Mouse (Mus musculus) spleen, adult 2 months (tissue): Measurements from ENCODE around the gene Casc1. TPM values are rescaled to one million over a fixed set of nuclear protein-coding genes. Genes with fewer than 3 reads are reported as not detected.

Experiments
- DNase-seq, 2 experiments: peaks; one replicate each; pipeline versions ENCODE4 v3.0.0 to v3.0.0-alpha.2; 2012 to 2021; ENCODE audit warnings: low spot score in 2 of 2, low read depth in 1 of 2
- H3K27ac ChIP-seq: fragments of 200-500 bp; 2 replicates; pipeline ENCODE4 v1.5.1; 2012; ENCODE audit warnings: low read length, inconsistent platforms; ENCODE audit not compliant: insufficient read depth
- H3K27me3 ChIP-seq: fragments of 200-500 bp; 2 replicates; pipeline ENCODE4 v1.6.1; 2012; ENCODE audit warnings: mild to moderate bottlenecking, moderate library complexity, low read length, inconsistent platforms; ENCODE audit not compliant: control insufficient read depth, insufficient read depth
- H3K36me3 ChIP-seq: fragments of 200-500 bp; 2 replicates; pipeline ENCODE4 v1.6.1; 2012; ENCODE audit warnings: mild to moderate bottlenecking, low read length, inconsistent platforms; ENCODE audit not compliant: control insufficient read depth, insufficient read depth
- H3K4me1 ChIP-seq: fragments of 200-500 bp; 2 replicates; pipeline ENCODE4 v1.6.1; 2011; ENCODE audit warnings: inconsistent platforms; ENCODE audit not compliant: control insufficient read depth, insufficient read depth, insufficient read length
- H3K4me3 ChIP-seq: fragments of 200-500 bp; 2 replicates; pipeline ENCODE4 v1.5.1; 2011; ENCODE audit warnings: mild to moderate bottlenecking, inconsistent platforms; ENCODE audit not compliant: insufficient read depth, insufficient read length; ENCODE audit errors: extremely low read depth
- CTCF ChIP-seq: fragments of 200-500 bp; IDR thresholded peaks from 2 replicates; pipeline ENCODE4 v1.5.1; 2011; ENCODE audit warnings: mild to moderate bottlenecking, inconsistent platforms; ENCODE audit not compliant: insufficient read depth, insufficient read length, insufficient replicate concordance; ENCODE audit errors: extremely low read depth
- POLR2A ChIP-seq: fragments of 200-500 bp; IDR thresholded peaks from 2 replicates; pipeline ENCODE4 v1.6.1; 2011; ENCODE audit warnings: low read depth, low read length, inconsistent platforms
- WGBS: fragments of 180-500 bp; shearing (Covaris S2); methylation state at CpG from one replicate; pipeline ENCODE4 v1.1.7; 2018; 5-methylcytosine and 5-hydroxymethylcytosine counted together
- polyA plus RNA-seq: library from polyadenylated mRNA; depleted of rRNA; stranded (reverse); fragments of >200 nt; gene quantifications from 2 replicates; pipeline ENCODE4 v1.2.3, GENCODE M21; 2012

Casc1 gene
- polyA plus RNA-seq, 1 experiment, result 0.09 TPM

DNA sequence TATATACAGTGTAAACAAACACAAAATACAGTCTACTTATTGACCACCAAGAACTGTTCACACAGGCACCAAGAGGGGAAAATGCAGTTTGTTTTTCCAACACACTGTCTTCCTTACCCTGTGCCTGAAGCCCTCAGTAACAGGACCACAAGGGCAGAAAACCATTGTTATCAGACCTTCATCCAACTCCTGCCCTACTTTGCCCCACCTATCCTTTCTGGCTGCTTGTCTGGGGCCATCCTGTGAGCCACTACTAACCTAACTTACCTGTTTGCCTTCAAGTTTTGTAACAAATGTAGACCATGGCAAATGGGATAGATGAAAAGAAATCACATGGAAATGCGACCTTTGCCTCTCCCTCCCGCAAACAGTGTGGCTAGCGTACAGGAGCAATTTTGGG is 37.1 kb upstream of the Casc1 start:
- H3K4me3 ChIP-seq, result no peak overlapping the region

DNA sequence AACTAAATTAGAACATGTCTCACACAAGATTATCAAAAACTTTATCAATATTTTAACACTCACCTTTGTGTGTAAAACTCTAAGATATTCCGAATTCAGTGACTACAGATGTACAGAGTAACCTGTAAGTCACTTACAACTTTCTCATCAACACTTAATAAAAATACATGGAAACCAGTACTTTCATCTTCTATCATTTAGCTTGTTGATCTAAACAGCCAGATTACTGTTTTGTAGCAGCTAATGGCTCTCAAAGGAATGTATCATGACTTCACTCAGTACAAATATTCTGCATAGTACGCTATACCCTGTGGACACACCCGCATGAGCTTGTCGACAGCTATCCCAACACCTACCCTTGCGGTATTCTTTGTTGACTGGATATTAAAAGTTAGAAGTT is 36.0 kb upstream of the Casc1 start:
- Histone ChIP-seq H3K27me3 (no peaks in the 10 kb centered on the region), H3K36me3 (peaks cover 5% of the 10 kb centered on the region), H3K27ac (no peak overlapping the region), H3K4me1 (no peaks in the 10 kb centered on the region; the same call in 1 of the 2 replicates), H3K4me3 (no peak overlapping the region)
- 94% methylated on average over 5 of the region's 5 CpGs for WGBS
- no peak for DNase-seq
- no peak for TF ChIP-seq POLR2A
- no peak for TF ChIP-seq CTCF

More for the DNA sequence above, 37.1 kb upstream of the Casc1 start:
- no peak for DNase-seq
- no peak overlapping the region for H3K27ac ChIP-seq
- H3K4me1 ChIP-seq, result no peaks in the 10 kb centered on the region; the same call in 1 of the 2 replicates
- 93% methylated on average over 3 of the region's 3 CpGs for WGBS
- H3K27me3 ChIP-seq, result no peaks in the 10 kb centered on the region
- peaks cover 5% of the 10 kb centered on the region for H3K36me3 ChIP-seq
- TF ChIP-seq POLR2A, result no peak
- TF ChIP-seq CTCF, result no peak

DNA sequence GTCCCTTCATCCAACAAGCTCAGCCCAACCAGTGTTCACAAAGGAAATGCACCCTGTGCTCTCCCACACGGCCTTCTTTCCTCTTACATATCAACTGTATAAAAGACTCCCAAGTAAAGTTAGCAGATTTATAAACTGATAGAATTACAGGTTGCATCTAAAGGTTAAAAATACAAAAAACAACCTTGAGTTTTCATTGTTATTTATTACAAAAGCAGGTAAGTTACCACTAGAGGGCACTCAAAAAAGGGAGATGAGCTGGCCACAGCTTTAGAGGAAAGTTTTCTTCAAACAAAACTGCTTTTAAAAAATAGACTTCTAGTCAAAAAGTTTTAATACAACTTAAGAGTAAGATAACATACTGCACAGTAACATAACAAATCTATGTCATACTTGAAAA is 31.7 kb upstream of the Casc1 start:
- H3K27me3 ChIP-seq, result no peaks in the 10 kb centered on the region
- WGBS, result 7% methylated on average over 1 of the region's 1 CpGs
- TF ChIP-seq POLR2A (no peak), CTCF (no peak)
- peak in 1 of 2 experiments; percentile 32 for DNase-seq
- H3K4me3 ChIP-seq, result no peak overlapping the region
- no peak overlapping the region for H3K27ac ChIP-seq
- peaks cover 5% of the 10 kb centered on the region for H3K36me3 ChIP-seq
- H3K4me1 ChIP-seq, result no peaks in the 10 kb centered on the region

GRCm38 (mm10) chr6:145240285-145240684 is 29.5 kb upstream of the Casc1 start:
- Histone ChIP-seq H3K27me3 (no peaks in the 10 kb centered on the region), H3K36me3 (peaks cover 6% of the 10 kb centered on the region), H3K4me3 (no peak overlapping the region), H3K4me1 (no peaks in the 10 kb centered on the region), H3K27ac (no peak overlapping the region)
- no peak for DNase-seq
- no peak for TF ChIP-seq CTCF
- TF ChIP-seq POLR2A, result no peak
- 92% methylated on average over 6 of the region's 6 CpGs for WGBS

GRCm38 (mm10) chr6:145237148-145237547 is 26.3 kb upstream of the Casc1 start:
- no peak for TF ChIP-seq CTCF
- TF ChIP-seq POLR2A, result no peak
- 84% methylated on average over 4 of the region's 4 CpGs for WGBS
- Histone ChIP-seq H3K27ac (no peak overlapping the region), H3K4me3 (no peak overlapping the region), H3K27me3 (no peaks in the 10 kb centered on the region), H3K4me1 (no peaks in the 10 kb centered on the region), H3K36me3 (peaks cover 4% of the 10 kb centered on the region; the same call in 1 of the 2 replicates)
- no peak for DNase-seq

- DNase-seq, result no peak
- Histone ChIP-seq H3K4me3 (peak overlapping the region; percentile 14; the same call in 1 of the 2 replicates), H3K4me1 (no peaks in the 10 kb centered on the region), H3K27ac (peak overlapping the region; percentile 54), H3K36me3 (peaks cover 11% of the 10 kb centered on the region), H3K27me3 (no peaks in the 10 kb centered on the region)
- TF ChIP-seq POLR2A, result no peak
- WGBS, result 70% methylated on average over 6 of the region's 6 CpGs
Observed at GRCm38 (mm10) chr6:145235367-145235766, 24.6 kb upstream of the Casc1 start.

GRCm38 (mm10) chr6:145234391-145234790 is 23.6 kb upstream of the Casc1 start:
- 93% methylated on average over 1 of the region's 1 CpGs for WGBS
- no peaks in the 10 kb centered on the region for H3K4me1 ChIP-seq
- no peak for DNase-seq
- no peaks in the 10 kb centered on the region for H3K27me3 ChIP-seq
- H3K4me3 ChIP-seq, result no peak overlapping the region
- H3K27ac ChIP-seq, result no peak overlapping the region
- no peak for TF ChIP-seq CTCF
- no peak for TF ChIP-seq POLR2A
- peaks cover 11% of the 10 kb centered on the region for H3K36me3 ChIP-seq
